Mouse (Mus musculus) myocyte (in vitro differentiated cells): ENCODE measurements at regions not wholly inside any gene's neighbourhood (a gene's known extent, or its start where the extent isn't known, plus 50 kb on each side); places are given as distances from the start of the nearest gene placed in this dataset.

Source experiments
- H3K27me3 ChIP-seq: one replicate; pipeline ENCODE4 v1.6.1; 2011; ENCODE audit not compliant: control insufficient read depth, insufficient read depth, insufficient read length
- H3K36me3 ChIP-seq: one replicate; pipeline ENCODE4 v1.6.1; 2011; ENCODE audit not compliant: control insufficient read depth, insufficient read depth
- H3K4me2 ChIP-seq: one replicate; pipeline ENCODE4 v1.6.1; 2011; ENCODE audit warnings: low read depth, control low read depth
- H3K4me3 ChIP-seq: one replicate; pipeline ENCODE4 v1.5.1; 2011; ENCODE audit warnings: mild to moderate bottlenecking, control low read depth, moderate library complexity
- H3K79me2 ChIP-seq: one replicate; pipeline ENCODE4 v1.6.1; 2011; ENCODE audit not compliant: control insufficient read depth, insufficient read depth
- H3ac ChIP-seq: one replicate; pipeline ENCODE4 v1.6.1; 2011; ENCODE audit not compliant: control insufficient read depth, insufficient read length
- CEBPB ChIP-seq: IDR thresholded peaks from 2 replicates; pipeline ENCODE4 v1.6.1; 2011; ENCODE audit warnings: mild to moderate bottlenecking, moderate library complexity; ENCODE audit not compliant: poor library complexity, insufficient read depth, severe bottlenecking
- E2F4 ChIP-seq: IDR thresholded peaks from one replicate; pipeline ENCODE4 v1.6.1; 2011; ENCODE audit warnings: mild to moderate bottlenecking, control low read depth, moderate library complexity; ENCODE audit not compliant: insufficient read depth
- MAX ChIP-seq: IDR thresholded peaks from one replicate; pipeline ENCODE4 v1.6.1; 2011; ENCODE audit warnings: low read depth, mild to moderate bottlenecking, control low read depth
- MYOD1 ChIP-seq, 3 experiments: IDR thresholded peaks; one replicate each; pipeline ENCODE4 v1.6.1; 2011; ENCODE audit warnings: control low read depth in 2 of 3, low read depth in 2 of 3, mild to moderate bottlenecking in 2 of 3, moderate library complexity in 1 of 3; ENCODE audit not compliant: insufficient read length in 2 of 3, control insufficient read depth in 1 of 3
- MYOG ChIP-seq, 3 experiments: IDR thresholded peaks; one replicate each; pipeline ENCODE4 v1.6.1; 2011; ENCODE audit warnings: control low read depth in 2 of 3, low read depth in 2 of 3, mild to moderate bottlenecking in 2 of 3; ENCODE audit not compliant: insufficient read length in 2 of 3, control insufficient read depth in 1 of 3, insufficient read depth in 1 of 3
- POLR2A ChIP-seq: IDR thresholded peaks from one replicate; pipeline ENCODE4 v1.6.1; 2011; ENCODE audit warnings: low read depth, mild to moderate bottlenecking, control low read depth, moderate library complexity; ENCODE audit not compliant: insufficient read length
- POLR2AphosphoS2 ChIP-seq: IDR thresholded peaks from one replicate; pipeline ENCODE4 v1.6.1; 2011; ENCODE audit warnings: low read depth, control low read depth; ENCODE audit not compliant: insufficient read length
- REST ChIP-seq: IDR thresholded peaks from one replicate; pipeline ENCODE4 v1.6.1; 2011; ENCODE audit warnings: mild to moderate bottlenecking, control low read depth, moderate library complexity; ENCODE audit not compliant: insufficient read depth, insufficient read length
- SRF ChIP-seq: IDR thresholded peaks from one replicate; pipeline ENCODE4 v1.6.1; 2011; ENCODE audit warnings: low read depth; ENCODE audit not compliant: control insufficient read depth, insufficient read length
- TCF12 ChIP-seq: IDR thresholded peaks from one replicate; pipeline ENCODE4 v1.6.1; 2011; ENCODE audit warnings: mild to moderate bottlenecking, control low read depth; ENCODE audit not compliant: poor library complexity, insufficient read depth, severe bottlenecking
- TCF3 ChIP-seq: IDR thresholded peaks from one replicate; pipeline ENCODE4 v1.6.1; 2011; ENCODE audit warnings: low read depth, control low read depth; ENCODE audit not compliant: insufficient read length
- USF1 ChIP-seq: IDR thresholded peaks from one replicate; pipeline ENCODE4 v1.6.1; 2011; ENCODE audit warnings: low read depth, mild to moderate bottlenecking, control low read depth, moderate library complexity

DNA sequence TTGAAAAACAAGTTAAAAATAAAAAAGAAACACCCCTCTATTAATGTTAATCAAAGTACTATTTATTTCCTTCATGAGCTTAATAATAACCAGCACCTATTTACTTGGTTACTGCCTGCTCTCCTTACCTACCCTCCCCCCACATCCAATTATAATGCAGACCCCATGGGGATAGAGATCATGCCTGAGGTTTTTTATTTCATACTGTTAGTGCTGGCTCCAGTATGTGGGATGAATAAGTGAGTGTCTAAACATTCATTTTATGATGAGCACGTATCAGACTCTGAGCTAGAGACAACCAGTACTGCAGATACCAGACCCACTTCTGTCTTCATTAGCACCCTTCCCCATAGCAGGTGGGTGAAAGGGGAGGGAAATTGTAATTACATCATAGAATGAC is 83.6 kb upstream of the Atp1b1 start:
- Histone ChIP-seq H3K4me3 (no peak overlapping the region), H3K4me2 (no peak overlapping the region), H3K79me2 (no peaks in the 10 kb centered on the region), H3K27me3 (no peaks in the 10 kb centered on the region), H3K36me3 (no peaks in the 10 kb centered on the region), H3ac (no peak overlapping the region)
- TF ChIP-seq TCF3 (no peak), POLR2AphosphoS2 (no peak), MAX (no peak), USF1 (no peak), E2F4 (no peak), MYOD1 (IDR thresholded peaks at IDR 0.05; ENCODE audit: control insufficient read depth in 1 of 3, insufficient read length in 2 of 3, low read depth in 2 of 3) (no peak)

DNA sequence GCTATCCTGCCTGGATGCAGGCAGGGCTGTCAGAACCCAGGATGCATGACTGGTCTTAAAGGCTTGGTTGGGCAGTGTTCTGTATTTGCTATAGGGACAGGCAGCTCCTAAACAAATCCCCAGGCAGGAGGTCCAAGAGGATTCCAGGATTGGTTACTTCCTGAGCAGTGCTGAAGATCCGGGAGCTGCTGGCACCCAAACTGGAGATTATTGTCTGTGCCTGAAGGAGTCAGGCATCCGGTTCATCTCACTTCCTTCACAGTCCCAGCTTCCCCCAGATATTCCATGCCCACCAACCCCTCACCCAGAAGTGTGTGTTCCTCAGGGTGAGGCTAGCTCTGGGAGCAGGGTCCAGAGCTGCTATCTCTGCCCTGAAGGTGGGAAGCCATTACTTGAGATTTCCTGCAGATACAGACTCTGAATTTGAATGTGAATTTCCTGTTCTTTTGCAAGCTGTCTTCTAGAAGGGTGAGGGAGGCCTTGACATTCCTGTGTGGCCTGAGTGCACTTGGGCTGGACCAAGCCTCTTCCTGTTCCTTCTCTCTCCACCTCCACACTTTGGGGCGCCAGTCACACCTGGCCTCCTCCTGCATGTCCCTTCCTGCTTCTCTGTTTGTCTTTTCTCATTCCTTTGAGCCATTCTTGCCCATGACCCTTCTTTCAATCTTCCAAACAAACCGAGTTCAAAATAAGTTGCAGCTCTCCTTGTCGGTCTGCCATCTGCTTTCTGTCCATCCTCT is 80.3 kb upstream of the Atp1b1 start:
- H3K27me3 ChIP-seq: no peaks in the 10 kb centered on the region
- no peak overlapping the region for H3K4me2 ChIP-seq
- no peaks in the 10 kb centered on the region for H3K36me3 ChIP-seq
- H3ac ChIP-seq: no peak overlapping the region
- H3K4me3 ChIP-seq: no peak overlapping the region
- no peak for TF ChIP-seq POLR2AphosphoS2
- no peak for TF ChIP-seq MYOD1 (IDR thresholded peaks at IDR 0.05; ENCODE audit: control insufficient read depth in 1 of 3, insufficient read length in 2 of 3, low read depth in 2 of 3)
- no peak for TF ChIP-seq POLR2A
- no peak for TF ChIP-seq TCF3
- no peak for TF ChIP-seq TCF12
- no peak for TF ChIP-seq MAX
- TF ChIP-seq USF1: no peak
- no peak for TF ChIP-seq E2F4
- no peak for TF ChIP-seq MYOG (IDR thresholded peaks at IDR 0.05; ENCODE audit: control insufficient read depth in 1 of 3, insufficient read depth in 1 of 3, insufficient read length in 2 of 3, low read depth in 2 of 3)
- no peak for TF ChIP-seq CEBPB
- no peak for TF ChIP-seq SRF
- TF ChIP-seq REST: no peak
- no peaks in the 10 kb centered on the region for H3K79me2 ChIP-seq

DNA sequence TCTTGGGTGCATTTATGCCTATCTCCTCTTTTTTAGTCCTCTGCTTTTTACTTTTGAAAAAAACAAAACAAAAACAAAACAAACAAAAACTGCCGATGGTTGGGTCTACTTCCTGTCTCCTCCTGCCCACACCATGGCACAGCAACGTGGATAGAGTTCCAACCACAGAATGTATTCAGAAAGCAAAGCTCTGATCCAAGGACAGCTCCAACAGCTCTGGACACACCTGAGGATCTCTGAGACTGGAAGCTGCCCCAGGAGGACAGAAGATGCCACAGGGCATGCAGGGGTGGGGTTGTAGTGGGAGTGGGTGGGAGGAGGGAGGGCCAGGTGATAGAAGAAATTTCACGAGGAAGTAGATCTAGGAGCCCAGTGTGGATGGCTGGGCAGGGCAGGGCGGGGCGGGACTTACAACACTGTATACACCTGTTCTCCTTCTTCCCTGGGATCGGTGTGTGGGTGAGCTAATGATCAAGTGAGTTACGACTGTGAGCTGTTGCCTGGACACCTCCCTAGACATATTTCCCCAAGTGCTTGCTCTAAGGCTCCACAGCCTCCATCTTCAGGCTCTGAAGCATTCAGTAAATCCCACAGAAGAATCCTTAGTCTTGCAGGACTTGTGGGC is 79.3 kb upstream of the Atp1b1 start:
- Histone ChIP-seq H3K36me3 (no peaks in the 10 kb centered on the region), H3K4me3 (no peak overlapping the region), H3K27me3 (no peaks in the 10 kb centered on the region), H3K4me2 (no peak overlapping the region), H3ac (no peak overlapping the region), H3K79me2 (no peaks in the 10 kb centered on the region)
- TF ChIP-seq MYOD1 (IDR thresholded peaks at IDR 0.05; ENCODE audit: control insufficient read depth in 1 of 3, insufficient read length in 2 of 3, low read depth in 2 of 3): no peak
- TF ChIP-seq USF1: no peak
- no peak for TF ChIP-seq SRF
- no peak for TF ChIP-seq TCF12
- TF ChIP-seq REST: no peak
- TF ChIP-seq MYOG (IDR thresholded peaks at IDR 0.05; ENCODE audit: control insufficient read depth in 1 of 3, insufficient read depth in 1 of 3, insufficient read length in 2 of 3, low read depth in 2 of 3): no peak
- TF ChIP-seq TCF3: no peak
- TF ChIP-seq E2F4: no peak

DNA sequence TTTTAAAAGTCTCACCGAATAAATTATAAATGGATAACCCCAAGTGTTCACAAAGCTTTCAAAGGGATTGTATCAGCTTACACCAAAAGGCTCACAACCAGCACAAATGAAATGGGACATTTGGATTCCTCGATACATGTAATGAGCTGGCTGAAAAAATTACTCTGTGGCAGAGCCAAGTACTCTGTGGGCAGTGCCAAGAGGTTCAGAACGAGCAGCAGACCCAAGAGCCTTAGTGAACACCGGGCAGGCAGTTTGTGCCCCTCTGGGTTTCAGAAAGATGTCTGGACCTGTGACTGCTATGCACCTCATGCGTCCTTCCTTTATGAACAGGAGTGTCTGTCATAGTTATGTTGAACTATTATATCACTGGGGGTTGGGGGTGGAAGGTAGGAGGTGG is 74.0 kb upstream of the Atp1b1 start:
- Histone ChIP-seq H3ac (no peak overlapping the region), H3K36me3 (no peaks in the 10 kb centered on the region), H3K4me3 (no peak overlapping the region), H3K4me2 (no peak overlapping the region), H3K79me2 (no peaks in the 10 kb centered on the region), H3K27me3 (no peaks in the 10 kb centered on the region)
- TF ChIP-seq REST (no peak), MYOG (IDR thresholded peaks at IDR 0.05; ENCODE audit: control insufficient read depth in 1 of 3, insufficient read depth in 1 of 3, insufficient read length in 2 of 3, low read depth in 2 of 3) (no peak)

DNA sequence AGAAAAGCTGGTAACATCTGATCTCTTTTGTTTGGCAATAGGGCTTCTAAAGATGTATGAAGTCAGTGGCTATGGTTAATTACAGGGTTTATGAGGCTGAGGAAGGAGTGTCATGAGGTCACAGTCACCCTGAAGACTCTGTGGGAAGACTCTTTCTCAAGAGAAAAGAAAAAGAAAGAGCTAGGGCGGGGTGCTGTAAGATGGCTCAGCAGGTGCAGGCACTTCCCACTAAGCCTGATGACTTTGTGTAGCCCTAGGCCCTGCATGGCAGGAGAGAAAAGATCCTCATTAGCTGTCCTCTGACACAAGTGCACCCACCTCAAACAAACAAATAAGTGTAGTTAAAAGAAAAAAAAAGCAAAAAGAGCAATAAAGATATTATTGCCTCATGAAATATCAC is 73.6 kb upstream of the Atp1b1 start:
- TF ChIP-seq POLR2A: no peak
- TF ChIP-seq CEBPB: no peak
- no peak for TF ChIP-seq E2F4
- TF ChIP-seq MYOG (IDR thresholded peaks at IDR 0.05; ENCODE audit: control insufficient read depth in 1 of 3, insufficient read depth in 1 of 3, insufficient read length in 2 of 3, low read depth in 2 of 3): no peak
- TF ChIP-seq SRF: no peak
- no peak for TF ChIP-seq USF1
- no peak for TF ChIP-seq TCF12
- TF ChIP-seq MYOD1 (IDR thresholded peaks at IDR 0.05; ENCODE audit: control insufficient read depth in 1 of 3, insufficient read length in 2 of 3, low read depth in 2 of 3): no peak
- no peak for TF ChIP-seq POLR2AphosphoS2
- Histone ChIP-seq H3K79me2 (no peaks in the 10 kb centered on the region), H3K27me3 (no peaks in the 10 kb centered on the region), H3K36me3 (no peaks in the 10 kb centered on the region), H3K4me3 (no peak overlapping the region), H3K4me2 (no peak overlapping the region), H3ac (no peak overlapping the region)
